Mouse (Mus musculus): Measurements from ENCODE around the gene Ubac1. TPM values are rescaled to one million over a fixed set of nuclear protein-coding genes. Genes with fewer than 3 reads are reported as not detected.

Ubac1 gene
- total RNA-seq, 2 experiments from 2014 or later, result 50.5 to 77.3 TPM

DNA sequence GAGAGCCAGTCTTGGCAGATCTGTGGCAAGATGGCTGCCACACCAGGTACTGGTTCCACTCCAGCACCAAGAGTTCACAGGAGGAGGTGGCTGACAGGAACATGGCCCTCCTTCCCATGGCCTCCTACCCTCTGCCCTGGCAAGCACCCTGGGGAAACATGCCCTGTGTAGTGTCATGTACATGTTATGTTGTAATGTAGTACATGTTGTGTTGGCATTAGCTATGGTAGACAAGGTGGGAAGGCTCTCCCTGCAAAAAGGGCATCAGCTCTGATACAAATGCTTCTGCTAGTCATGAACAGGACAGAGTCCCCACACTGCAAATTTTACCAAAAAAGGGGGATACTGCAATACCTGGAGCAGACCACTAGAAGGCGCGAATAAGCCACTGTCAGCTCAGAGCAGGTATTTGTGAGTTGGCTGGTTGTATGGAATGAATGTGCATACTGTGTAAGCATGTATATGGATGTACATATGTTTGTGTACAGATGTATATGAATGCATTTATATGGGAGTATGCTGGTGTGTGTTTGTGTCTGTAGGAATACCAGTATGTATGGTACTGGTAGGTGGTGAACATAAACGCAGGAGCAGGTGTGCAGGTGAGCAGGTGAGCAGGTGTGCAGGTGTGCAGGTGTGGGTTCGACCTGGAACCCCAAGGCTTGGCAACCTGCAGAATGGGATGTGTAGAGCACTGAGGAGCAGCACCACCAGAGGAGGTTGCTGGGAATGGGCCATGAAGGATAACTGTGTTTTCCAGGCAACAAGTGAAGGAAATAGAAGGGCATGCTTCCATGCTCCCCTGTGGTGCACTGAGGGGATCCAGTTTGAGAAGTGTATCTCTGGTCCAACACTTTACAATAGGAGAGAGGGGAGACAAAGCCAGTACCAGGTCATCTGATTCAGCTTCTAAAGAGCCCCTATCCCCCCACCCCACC, 2.9 kb upstream of the Ubac1 start:
- peak; percentile 45 for DNase-seq

- no peak for DNase-seq
These were observed 1.1 kb upstream of the Ubac1 start for GRCm38 (mm10) chr2:26022626-26023025.

DNA sequence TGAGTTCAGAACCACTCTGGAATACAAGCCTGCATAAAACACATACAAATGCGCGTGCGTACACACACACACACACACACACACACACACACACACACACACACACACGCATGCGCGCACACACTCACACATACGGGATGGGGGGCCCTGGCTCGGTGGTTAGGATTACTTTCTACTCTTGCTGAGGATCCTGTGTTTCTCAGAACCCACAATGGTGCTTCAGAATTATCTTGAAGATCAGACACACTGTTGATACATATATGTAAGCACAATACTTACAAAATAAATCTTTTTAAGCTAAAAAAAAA, 665 bp upstream of the Ubac1 start:
- DNase-seq, result no peak

GRCm38 (mm10) chr2:26020714-26021560, 610 bp downstream of the Ubac1 start:
- peak; percentile 65 for DNase-seq

DNA sequence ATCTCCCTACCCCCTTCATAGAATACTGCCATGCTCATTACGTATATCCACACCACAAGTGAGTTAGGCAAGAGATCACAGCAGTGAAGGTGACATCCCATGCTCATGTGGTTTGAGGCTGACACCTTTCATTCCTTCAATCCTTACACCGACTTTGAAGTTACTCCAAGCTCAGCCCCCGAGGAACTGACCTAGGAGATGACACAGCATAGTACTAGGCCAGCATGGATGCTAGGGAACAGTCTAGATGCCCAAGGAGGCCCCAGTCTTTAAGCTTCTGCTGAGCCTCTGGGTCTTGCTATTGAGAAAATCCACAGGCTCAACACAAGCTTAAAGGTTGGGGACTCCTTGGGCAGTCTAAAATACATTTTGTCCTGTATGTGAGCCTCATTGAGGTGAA, 1.6 kb downstream of the Ubac1 start:
- no peak for DNase-seq

DNA sequence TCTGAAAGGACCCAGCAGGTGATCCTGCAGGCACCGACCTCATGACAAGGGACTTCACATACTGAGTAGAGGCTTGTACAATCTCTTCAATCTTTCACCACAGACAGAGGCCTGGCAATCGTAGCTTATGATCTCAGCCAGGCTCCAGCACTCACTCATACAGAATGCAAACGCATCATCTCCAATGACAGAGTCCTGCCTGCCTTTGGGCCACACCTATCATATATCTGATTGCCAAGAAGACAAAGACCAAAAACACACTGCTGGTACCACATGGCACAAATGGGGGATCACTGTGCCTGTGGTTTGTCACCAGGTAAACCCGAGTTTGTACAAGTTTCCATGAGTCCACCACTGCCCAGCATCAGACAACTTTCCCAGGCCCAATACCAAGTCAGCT, 4.2 kb downstream of the Ubac1 start:
- DNase-seq, result no peak

GRCm38 (mm10) chr2:26013674-26014073, 7.9 kb downstream of the Ubac1 start:
- DNase-seq, result no peak

DNA sequence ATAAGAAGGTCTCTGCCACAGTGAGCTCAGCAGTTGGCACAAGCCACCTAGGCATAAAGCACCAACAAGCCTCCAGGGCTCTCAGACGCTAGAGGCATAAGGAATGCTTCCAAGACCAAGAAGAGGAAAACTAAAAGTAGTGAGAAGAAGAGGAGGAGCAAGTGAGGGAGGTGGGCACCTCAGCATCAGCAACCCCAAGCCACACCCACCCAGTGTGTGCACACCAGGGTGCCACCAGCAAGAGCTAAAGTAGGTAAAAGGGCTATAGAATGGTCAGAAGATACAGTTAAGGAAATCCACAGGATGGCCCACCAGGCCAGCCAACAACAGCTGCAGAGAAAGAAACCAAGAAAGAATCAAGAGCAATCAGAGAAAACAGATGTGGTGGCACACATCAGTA, 10.1 kb downstream of the Ubac1 start:
- DNase-seq, result no peak

GRCm38 (mm10) chr2:26002001-26002400, 19.5 kb downstream of the Ubac1 start:
- peak; percentile 50 for DNase-seq

GRCm38 (mm10) chr2:26001136-26001535, 20.4 kb downstream of the Ubac1 start:
- peak; percentile 50 for DNase-seq

GRCm38 (mm10) chr2:25997716-25998115, 23.8 kb downstream of the Ubac1 start:
- DNase-seq, result peak; percentile 53

GRCm38 (mm10) chr2:25994791-25995190, 26.8 kb downstream of the Ubac1 start:
- no peak for DNase-seq

DNA sequence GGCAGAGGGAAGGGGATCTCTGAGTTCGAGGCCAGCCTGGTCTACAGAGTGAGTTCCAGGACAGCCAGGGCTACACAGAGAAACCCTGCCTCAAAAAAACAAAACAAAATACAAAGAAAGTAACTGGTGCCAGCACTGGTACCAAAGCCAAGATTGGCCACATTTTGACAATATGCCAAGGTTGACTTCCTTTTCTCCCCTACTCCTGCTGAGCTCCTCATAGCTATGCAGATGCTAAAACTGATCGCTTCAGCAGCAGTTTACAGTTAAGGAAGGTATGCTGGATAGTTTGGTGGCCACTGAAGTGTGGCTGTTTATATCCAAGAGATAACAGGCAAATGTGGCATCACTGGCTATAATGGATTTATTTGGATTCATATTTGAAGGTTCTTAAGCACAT, 29.3 kb downstream of the Ubac1 start:
- DNase-seq, result no peak

DNA sequence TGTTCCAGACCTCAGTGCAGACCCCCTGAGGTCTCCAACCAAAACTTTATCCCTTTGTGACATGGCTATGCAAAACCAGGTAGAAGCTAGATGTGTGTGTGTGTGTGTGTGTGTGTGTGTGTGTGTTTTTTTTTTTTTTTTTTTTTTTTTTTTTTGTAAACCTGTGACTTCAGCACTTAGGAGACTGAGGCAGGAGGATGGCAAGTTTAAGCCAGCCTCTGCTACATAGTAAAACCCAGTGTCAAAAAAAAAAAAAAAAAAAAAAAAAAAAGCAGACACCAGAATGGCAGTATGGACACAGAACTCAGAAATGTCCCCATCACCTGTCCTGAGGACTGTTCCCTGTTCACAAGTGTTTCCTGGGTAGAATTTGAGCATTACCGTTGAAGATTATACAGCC, 31.9 kb downstream of the Ubac1 start:
- no peak for DNase-seq

DNA sequence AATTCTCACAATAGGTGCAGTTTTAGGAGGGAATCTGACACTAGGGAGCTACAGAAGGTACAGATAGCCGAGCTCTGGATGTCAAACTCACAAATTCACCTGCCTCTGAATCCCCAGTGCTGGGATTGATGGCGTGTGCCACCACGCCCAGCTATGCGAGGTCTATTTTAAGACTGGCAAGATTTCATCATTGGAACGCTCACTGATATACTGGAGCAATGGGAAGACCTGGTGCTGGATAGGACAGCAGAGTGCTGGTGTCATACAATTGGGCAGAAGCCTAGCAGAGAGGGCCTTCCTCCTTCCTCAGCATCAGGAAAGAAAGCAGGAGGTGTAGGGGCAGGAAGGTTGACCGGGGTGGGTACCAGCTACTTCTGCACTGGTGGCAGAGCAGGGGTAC, 33.7 kb downstream of the Ubac1 start:
- no peak for DNase-seq

DNA sequence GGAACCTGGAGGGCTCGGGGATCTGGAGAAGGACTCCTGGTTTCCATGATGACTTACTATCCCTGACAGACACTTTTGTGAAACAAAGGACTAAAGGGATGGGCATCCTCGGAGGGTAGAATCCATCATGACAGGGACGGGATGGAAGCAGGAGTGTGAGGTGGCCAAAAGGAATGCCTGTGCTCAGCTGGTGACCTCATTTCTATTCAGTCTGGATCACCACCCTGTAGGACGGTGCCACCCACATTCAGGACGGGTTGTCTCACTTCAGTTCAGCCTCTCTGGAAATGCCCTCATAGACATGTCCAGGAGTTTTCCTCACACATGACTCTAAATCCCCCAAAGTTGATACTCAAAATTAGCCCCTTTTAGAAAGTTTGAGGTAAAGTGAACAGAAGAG, 34.9 kb downstream of the Ubac1 start:
- no peak for DNase-seq

DNA sequence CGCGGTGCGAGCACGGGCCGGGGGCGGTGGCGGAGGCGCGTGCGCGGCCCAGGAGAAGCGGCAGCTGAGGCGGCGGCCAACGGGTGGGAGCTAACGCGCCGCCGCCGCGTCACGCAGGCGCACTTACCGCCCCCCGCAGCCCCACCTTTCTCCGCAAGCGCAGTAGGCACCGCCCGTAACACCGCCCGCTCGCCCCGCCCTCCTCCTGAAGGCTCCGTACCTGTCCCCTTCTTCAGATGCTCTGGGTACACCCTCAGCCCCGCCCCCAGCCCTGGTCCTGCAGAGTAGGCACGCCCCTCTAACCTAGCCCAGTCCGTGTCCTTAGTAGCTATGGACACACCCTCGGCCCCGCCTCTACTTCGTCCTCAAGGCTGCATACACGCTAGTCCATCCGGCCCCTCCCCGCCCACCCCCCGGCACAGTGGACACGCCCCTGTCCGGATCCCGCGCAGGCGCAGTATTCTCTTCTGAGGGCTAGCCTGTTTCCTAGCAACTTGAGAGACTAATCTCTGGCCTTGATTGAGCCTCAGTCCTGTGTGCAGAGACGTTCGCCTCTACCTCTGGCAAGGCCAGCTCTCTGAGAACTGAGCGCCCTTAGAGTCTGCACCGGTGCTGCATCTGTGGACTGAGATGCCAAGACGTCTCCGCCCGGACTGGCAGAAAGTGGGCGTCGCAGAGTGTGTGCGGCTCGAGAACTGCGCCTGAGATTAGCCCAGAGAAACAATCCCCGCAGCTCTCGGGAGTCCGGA, 38.2 kb downstream of the Ubac1 start, which contains the start of gene Camsap1:
Gene Camsap1, minus strand, starts transcription at position 124 of the 749 bp plus-strand sequence.
- DNase-seq, result peak; percentile 100

DNA sequence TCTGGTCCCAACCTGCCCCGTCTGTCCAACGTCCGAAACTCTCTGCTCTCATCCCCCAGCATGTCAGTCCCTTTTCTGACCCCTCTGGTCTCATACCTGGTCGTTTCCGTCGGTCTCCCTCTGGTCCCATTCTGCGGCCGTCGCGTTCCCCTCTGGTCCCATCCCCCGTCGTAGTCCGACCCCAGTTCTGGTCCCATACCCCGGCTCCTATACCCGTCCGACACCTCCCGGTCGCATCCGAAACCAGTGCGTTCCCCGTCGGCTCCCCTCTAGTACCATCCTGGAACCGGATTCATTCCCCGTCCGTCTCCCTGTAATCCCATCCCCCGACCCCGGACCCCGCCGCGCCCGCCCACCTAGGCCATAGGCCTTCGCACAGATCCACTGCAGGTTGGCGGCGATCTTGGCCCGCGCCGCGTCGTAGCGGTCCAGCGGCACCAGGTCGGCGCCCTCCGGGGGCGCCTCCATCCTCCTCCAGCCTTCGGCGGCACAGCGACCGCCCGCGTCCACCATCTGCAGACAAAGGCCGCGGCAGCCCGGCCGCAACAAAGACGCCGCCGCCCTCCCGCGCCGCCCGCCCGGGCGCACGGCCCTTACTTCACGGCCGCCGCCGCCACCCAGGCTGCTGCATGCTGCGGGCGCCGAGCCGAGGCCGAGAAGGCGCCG, 39.0 kb downstream of the Ubac1 start:
- DNase-seq, result no peak

- DNase-seq, result peak; percentile 77
These were observed 39.5 kb downstream of the Ubac1 start for GRCm38 (mm10) chr2:25982052-25982425.

DNA sequence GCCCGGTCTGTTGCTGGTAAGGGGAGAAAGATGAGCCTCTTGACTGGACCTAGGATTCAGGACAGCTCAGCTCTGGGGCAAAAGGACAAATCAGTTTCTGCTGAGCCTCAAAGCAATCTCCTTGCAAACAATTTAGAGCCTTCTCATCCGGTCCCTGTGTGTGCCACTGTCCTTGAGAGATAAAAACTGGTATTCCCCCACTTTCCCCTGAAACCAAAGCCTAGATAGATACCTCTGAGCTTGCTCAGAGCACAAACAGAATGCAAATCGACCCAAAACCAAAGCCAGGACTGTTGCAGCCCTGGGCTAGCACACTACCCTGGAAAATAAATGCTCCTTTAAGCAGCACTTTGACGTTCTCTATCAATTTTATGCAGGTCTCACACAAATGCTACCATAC, 42.5 kb downstream of the Ubac1 start:
- peak; percentile 20 for DNase-seq

DNA sequence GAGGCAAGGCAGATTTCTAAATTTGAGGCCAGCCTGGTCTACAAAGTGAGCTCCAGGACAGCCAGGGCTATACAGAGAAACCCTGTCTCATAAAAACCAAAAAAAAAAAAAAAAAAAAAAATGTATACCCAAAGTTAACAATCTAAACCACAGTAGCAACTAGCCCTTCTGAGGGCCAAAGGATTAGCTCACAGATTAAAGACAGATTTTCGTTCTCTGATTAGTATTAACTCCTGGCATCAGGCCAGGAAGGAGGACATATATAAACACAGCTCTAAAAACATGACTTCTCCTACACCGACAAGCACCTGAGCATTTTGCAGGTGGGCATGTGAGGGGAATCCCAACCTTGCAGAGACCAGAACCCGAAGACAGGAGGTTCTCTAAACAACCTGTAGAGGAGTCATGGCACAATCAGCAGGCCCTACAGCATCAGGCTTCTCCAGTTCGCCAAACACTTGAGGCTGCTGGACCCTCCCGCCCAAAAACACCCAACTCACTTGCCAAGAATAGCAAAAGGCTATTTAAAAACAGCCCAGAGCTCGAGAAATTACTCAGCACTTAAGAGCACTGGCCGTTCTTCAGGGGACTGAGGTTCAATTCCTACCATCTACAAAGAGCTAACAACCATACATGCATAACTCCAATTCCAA, 43.8 kb downstream of the Ubac1 start:
- DNase-seq, result no peak

Measured in adrenal gland, postnatal 10 days (tissue).